Mouse (Mus musculus) hindbrain, embryonic 10.5 days (tissue): Measurements from ENCODE around the gene Nrg4. TPM values are rescaled to one million over a fixed set of nuclear protein-coding genes. Genes with fewer than 3 reads are reported as not detected.
A peak's percentile ranks its signal among the peaks of the same experiment; 100 is the strongest.
"Not testable (repeated sequence)": the region's sequence is repeated elsewhere in the genome, so short reads cannot be mapped to it uniquely, and the experiment has no call there.

Experiments
- DNase-seq: peaks from one replicate; pipeline ENCODE4 v3.0.0-alpha.2; 2017; ENCODE audit warnings: low spot score
- H3K27ac ChIP-seq: fragments of 300-500 bp; sonication (generic); 2 replicates; pipeline ENCODE4 v1.5.1; 2016; ENCODE audit warnings: mild to moderate bottlenecking, moderate library complexity
- H3K27me3 ChIP-seq: fragments of 300-500 bp; sonication (generic); 2 replicates; pipeline ENCODE4 v1.6.1; 2016; ENCODE audit warnings: mild to moderate bottlenecking; ENCODE audit not compliant: poor library complexity, insufficient read depth, severe bottlenecking
- H3K36me3 ChIP-seq: fragments of 300-500 bp; sonication (generic); 2 replicates; pipeline ENCODE4 v1.6.1; 2016; ENCODE audit warnings: mild to moderate bottlenecking, moderate library complexity
- H3K4me1 ChIP-seq: fragments of 300-500 bp; sonication (generic); replicated peaks from 2 replicates; pipeline ENCODE4 v1.6.1; 2016; ENCODE audit warnings: mild to moderate bottlenecking
- H3K4me3 ChIP-seq: fragments of 300-500 bp; sonication (generic); 2 replicates; pipeline ENCODE4 v1.5.1; 2016; ENCODE audit warnings: mild to moderate bottlenecking, moderate library complexity
- H3K9me3 ChIP-seq: fragments of 300-500 bp; sonication (generic); 2 replicates; pipeline ENCODE4 v1.6.1; 2016; ENCODE audit warnings: mild to moderate bottlenecking, moderate library complexity
- WGBS: fragments of 180-500 bp; shearing (Covaris S2); methylation state at CpG from one replicate; pipeline ENCODE4 v1.1.7; 2016; 5-methylcytosine and 5-hydroxymethylcytosine counted together
- polyA plus RNA-seq: library from polyadenylated mRNA; unstranded; fragments of >200 nt; fragmentation: Nextera tagmentation; extraction: Ambion mirVana; gene quantifications from 2 replicates; pipeline ENCODE4 v1.2.1, GENCODE M21; 2016

Gene Nrg4
- polyA plus RNA-seq, 1 experiment from 2014 or later = 0.64 TPM

- no peak overlapping the region for H3K27ac ChIP-seq
- WGBS = 80% methylated on average over 3 of the region's 3 CpGs
- H3K4me3 ChIP-seq = no peak overlapping the region
- no peaks in the 10 kb centered on the region for H3K36me3 ChIP-seq
- H3K4me1 ChIP-seq = no peaks in the 10 kb centered on the region
- H3K27me3 ChIP-seq = no peaks in the 10 kb centered on the region; the same call in 1 of the 2 replicates
- no peak for DNase-seq
- H3K9me3 ChIP-seq = no peaks in the 10 kb centered on the region
Measured at GRCm38 (mm10) chr9:55243280-55243679, 83.4 kb downstream of the Nrg4 start.

GRCm38 (mm10) chr9:55241863-55242685 lies 84.6 kb downstream of the Nrg4 start:
- no peaks in the 10 kb centered on the region for H3K9me3 ChIP-seq
- DNase-seq = peak; percentile 9
- no peak overlapping the region for H3K27ac ChIP-seq
- H3K4me1 ChIP-seq = no peaks in the 10 kb centered on the region
- 43% methylated on average over 24 of the region's 24 CpGs for WGBS
- H3K36me3 ChIP-seq = no peaks in the 10 kb centered on the region
- H3K4me3 ChIP-seq = peak overlapping the region; percentile 42
- H3K27me3 ChIP-seq = no peaks in the 10 kb centered on the region; the same call in 1 of the 2 replicates

GRCm38 (mm10) chr9:55240852-55241251 lies 85.8 kb downstream of the Nrg4 start:
- H3K4me3 ChIP-seq = no peak overlapping the region
- no peaks in the 10 kb centered on the region for H3K36me3 ChIP-seq
- H3K27me3 ChIP-seq = no peaks in the 10 kb centered on the region; the same call in 1 of the 2 replicates
- DNase-seq = no peak
- H3K9me3 ChIP-seq = no peaks in the 10 kb centered on the region
- WGBS = 90% methylated on average over 5 of the region's 5 CpGs
- H3K27ac ChIP-seq = no peak overlapping the region
- H3K4me1 ChIP-seq = no peaks in the 10 kb centered on the region

- H3K27me3 ChIP-seq = no peaks in the 10 kb centered on the region; the same call in 1 of the 2 replicates
- H3K4me1 ChIP-seq = no peaks in the 10 kb centered on the region
- H3K4me3 ChIP-seq = no peak overlapping the region
- DNase-seq = no peak
- no peaks in the 10 kb centered on the region for H3K9me3 ChIP-seq
- no peak overlapping the region for H3K27ac ChIP-seq
- 77% methylated on average over 13 of the region's 13 CpGs for WGBS
- no peaks in the 10 kb centered on the region for H3K36me3 ChIP-seq
Measured at GRCm38 (mm10) chr9:55236235-55237165, 90.1 kb downstream of the Nrg4 start.

GRCm38 (mm10) chr9:55233076-55233475 lies 93.6 kb downstream of the Nrg4 start:
- not testable (repeated sequence) for H3K9me3 ChIP-seq, DNase-seq, H3K4me3 ChIP-seq, H3K27me3 ChIP-seq, H3K36me3 ChIP-seq, H3K27ac ChIP-seq, H3K4me1 ChIP-seq
- 74% methylated on average over 11 of the region's 11 CpGs for WGBS

- Histone ChIP-seq H3K27ac (no peak overlapping the region), H3K4me3 (no peak overlapping the region), H3K9me3 (no peaks in the 10 kb centered on the region), H3K27me3 (no peaks in the 10 kb centered on the region), H3K36me3 (no peaks in the 10 kb centered on the region), H3K4me1 (no peaks in the 10 kb centered on the region)
- WGBS = 87% methylated on average over 7 of the region's 7 CpGs
- no peak for DNase-seq
Measured at GRCm38 (mm10) chr9:55232586-55232985, 94.1 kb downstream of the Nrg4 start.

GRCm38 (mm10) chr9:55232110-55232509 lies 94.5 kb downstream of the Nrg4 start:
- DNase-seq = no peak
- H3K4me1 ChIP-seq = no peaks in the 10 kb centered on the region
- H3K36me3 ChIP-seq = no peaks in the 10 kb centered on the region
- no peaks in the 10 kb centered on the region for H3K9me3 ChIP-seq
- H3K27ac ChIP-seq = no peak overlapping the region
- H3K4me3 ChIP-seq = no peak overlapping the region
- WGBS = 93% methylated on average over 5 of the region's 5 CpGs
- no peaks in the 10 kb centered on the region for H3K27me3 ChIP-seq

GRCm38 (mm10) chr9:55231544-55231943 lies 95.1 kb downstream of the Nrg4 start:
- no peak for DNase-seq
- Histone ChIP-seq H3K9me3 (no peaks in the 10 kb centered on the region), H3K27ac (no peak overlapping the region), H3K36me3 (peaks cover 2% of the 10 kb centered on the region; the same call in 1 of the 2 replicates), H3K27me3 (no peaks in the 10 kb centered on the region), H3K4me3 (no peak overlapping the region), H3K4me1 (no peaks in the 10 kb centered on the region)
- 66% methylated on average over 6 of the region's 6 CpGs for WGBS

GRCm38 (mm10) chr9:55229010-55229409 lies 97.6 kb downstream of the Nrg4 start:
- no peak overlapping the region for H3K4me3 ChIP-seq
- H3K27me3 ChIP-seq = no peaks in the 10 kb centered on the region
- no peaks in the 10 kb centered on the region for H3K9me3 ChIP-seq
- DNase-seq = no peak
- H3K27ac ChIP-seq = no peak overlapping the region
- no peaks in the 10 kb centered on the region for H3K4me1 ChIP-seq
- H3K36me3 ChIP-seq = peaks cover 27% of the 10 kb centered on the region
- WGBS = 75% methylated on average over 10 of the region's 10 CpGs

- Histone ChIP-seq H3K4me3 (no peak overlapping the region), H3K36me3 (peaks cover 36% of the 10 kb centered on the region), H3K27ac (no peak overlapping the region), H3K9me3 (no peaks in the 10 kb centered on the region), H3K4me1 (no peaks in the 10 kb centered on the region), H3K27me3 (no peaks in the 10 kb centered on the region)
- 87% methylated on average over 4 of the region's 4 CpGs for WGBS
- DNase-seq = no peak
Measured at GRCm38 (mm10) chr9:55228149-55228548, 98.5 kb downstream of the Nrg4 start.

- no peaks in the 10 kb centered on the region for H3K9me3 ChIP-seq
- no peak overlapping the region for H3K27ac ChIP-seq
- H3K4me3 ChIP-seq = no peak overlapping the region
- WGBS = 76% methylated on average over 3 of the region's 3 CpGs
- no peaks in the 10 kb centered on the region for H3K4me1 ChIP-seq
- no peak for DNase-seq
- H3K27me3 ChIP-seq = no peaks in the 10 kb centered on the region
- peaks cover 55% of the 10 kb centered on the region for H3K36me3 ChIP-seq
Measured at GRCm38 (mm10) chr9:55226251-55226650, 100.4 kb downstream of the Nrg4 start.

GRCm38 (mm10) chr9:55225165-55225737 lies 101.4 kb downstream of the Nrg4 start:
- 93% methylated on average over 7 of the region's 7 CpGs for WGBS
- Histone ChIP-seq H3K9me3 (no peaks in the 10 kb centered on the region), H3K4me3 (no peak overlapping the region), H3K27me3 (no peaks in the 10 kb centered on the region), H3K27ac (no peak overlapping the region), H3K4me1 (no peaks in the 10 kb centered on the region), H3K36me3 (peaks cover 65% of the 10 kb centered on the region)
- DNase-seq = no peak
